Mouse (Mus musculus): ENCODE data around the gene Entpd1. TPM values are rescaled to one million over a fixed set of nuclear protein-coding genes. Genes with fewer than 3 reads are reported as not detected.
A peak's percentile ranks its signal among the peaks of the same experiment; 100 is the strongest.

The Entpd1 gene
- total RNA-seq, 2 experiments from 2014 or later: 22.3 to 51.9 TPM

GRCm38 (mm10) chr19:40769341-40769770, 157.2 kb downstream of the Entpd1 start:
- ATAC-seq (ENCODE audit: poor library complexity, severe bottlenecking): peak; percentile 18

DNA sequence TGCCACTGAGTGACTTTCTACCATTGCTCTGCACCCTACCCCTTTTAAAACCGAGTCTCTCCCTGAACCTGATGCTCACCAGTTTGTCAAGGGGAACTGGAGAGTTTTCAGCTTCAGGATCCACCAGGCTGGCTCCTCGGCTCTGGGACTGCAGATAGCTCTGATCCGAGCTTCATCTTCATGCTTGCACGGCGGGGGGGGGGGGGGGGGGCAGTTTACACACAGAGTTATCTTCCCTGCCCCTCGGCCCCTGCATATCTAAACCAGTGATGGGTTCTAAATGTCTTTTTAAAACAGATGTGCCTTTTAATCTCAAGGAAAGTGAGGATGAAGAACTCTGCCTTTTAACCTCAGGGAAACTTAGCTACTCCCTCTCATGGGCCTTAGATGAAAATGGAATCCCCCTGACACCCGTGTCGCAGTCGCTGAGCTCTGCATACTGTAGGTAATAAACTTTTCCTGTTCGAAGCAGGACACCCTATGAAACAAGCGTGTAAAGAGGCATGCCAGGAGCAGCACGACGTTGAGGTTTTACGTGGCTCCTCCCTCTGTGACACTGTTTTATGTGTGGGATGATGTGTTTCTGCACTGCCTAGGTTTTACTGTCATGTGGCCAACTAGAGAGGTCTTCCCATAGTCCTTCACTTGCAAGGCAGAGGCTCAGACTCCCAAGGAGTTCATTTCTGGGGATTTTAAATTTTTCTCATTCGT, 176.0 kb downstream of the Entpd1 start:
- no peak for ATAC-seq (ENCODE audit: poor library complexity, severe bottlenecking)

DNA sequence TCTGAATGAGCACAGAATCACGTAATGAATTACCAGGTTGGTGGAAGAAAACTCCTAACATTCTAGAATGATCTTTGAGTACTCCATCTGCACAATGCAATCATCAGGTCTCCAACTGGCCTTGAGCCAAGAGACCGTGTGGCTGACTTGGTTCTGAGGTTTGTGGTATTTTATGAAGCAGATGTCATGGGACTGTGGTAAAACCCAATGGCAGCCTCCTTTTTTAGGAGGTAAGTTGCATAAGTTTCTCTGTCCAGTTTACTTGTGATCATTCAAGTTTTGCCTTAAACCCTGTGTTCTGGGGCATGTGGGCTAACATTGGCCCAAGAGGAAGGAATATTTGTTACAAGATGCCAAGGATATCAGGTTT, 176.5 kb downstream of the Entpd1 start:
- ATAC-seq (ENCODE audit: poor library complexity, severe bottlenecking): no peak

Other genes starting within 250 kb of the Entpd1 start
- gene Sorbs1, start 98.6 kb upstream of the Entpd1 start, total RNA-seq (2015): 1.7 and 2.1 TPM in 2 replicates
- 2.5 and 5.2 TPM in 2 replicates for gene Sorbs1, start 98.6 kb upstream of the Entpd1 start, total RNA-seq (2017)
- 8.3 and 10.5 TPM in 2 replicates for gene Aldh18a1, start 23.9 kb upstream of the Entpd1 start, total RNA-seq (2015)
- 6.5 and 7.6 TPM in 2 replicates for gene Aldh18a1, start 23.9 kb upstream of the Entpd1 start, total RNA-seq (2017)
- gene Tctn3, start 133 bp upstream of the Entpd1 start, total RNA-seq (2015): 2.5 and 5.8 TPM in 2 replicates
- 1.6 and 3.2 TPM in 2 replicates for gene Tctn3, start 133 bp upstream of the Entpd1 start, total RNA-seq (2017)
- gene Cc2d2b, start 136.4 kb downstream of the Entpd1 start, total RNA-seq (2015): not detected in 2 replicates
- not detected in 2 replicates for gene Cc2d2b, start 136.4 kb downstream of the Entpd1 start, total RNA-seq (2017)
- gene Ccnj, start 218.9 kb downstream of the Entpd1 start, total RNA-seq (2015): 1.7 and 3.6 TPM in 2 replicates
- gene Ccnj, start 218.9 kb downstream of the Entpd1 start, total RNA-seq (2017): 3.8 and 7.4 TPM in 2 replicates

All from megakaryocyte, adult 5-6 weeks (primary cell).